Mouse (Mus musculus): ENCODE results near the gene Angptl4.
"Not testable (repeated sequence)": the region's sequence is repeated elsewhere in the genome, so short reads cannot be mapped to it uniquely, and the experiment has no call there.

Angptl4 gene

DNA sequence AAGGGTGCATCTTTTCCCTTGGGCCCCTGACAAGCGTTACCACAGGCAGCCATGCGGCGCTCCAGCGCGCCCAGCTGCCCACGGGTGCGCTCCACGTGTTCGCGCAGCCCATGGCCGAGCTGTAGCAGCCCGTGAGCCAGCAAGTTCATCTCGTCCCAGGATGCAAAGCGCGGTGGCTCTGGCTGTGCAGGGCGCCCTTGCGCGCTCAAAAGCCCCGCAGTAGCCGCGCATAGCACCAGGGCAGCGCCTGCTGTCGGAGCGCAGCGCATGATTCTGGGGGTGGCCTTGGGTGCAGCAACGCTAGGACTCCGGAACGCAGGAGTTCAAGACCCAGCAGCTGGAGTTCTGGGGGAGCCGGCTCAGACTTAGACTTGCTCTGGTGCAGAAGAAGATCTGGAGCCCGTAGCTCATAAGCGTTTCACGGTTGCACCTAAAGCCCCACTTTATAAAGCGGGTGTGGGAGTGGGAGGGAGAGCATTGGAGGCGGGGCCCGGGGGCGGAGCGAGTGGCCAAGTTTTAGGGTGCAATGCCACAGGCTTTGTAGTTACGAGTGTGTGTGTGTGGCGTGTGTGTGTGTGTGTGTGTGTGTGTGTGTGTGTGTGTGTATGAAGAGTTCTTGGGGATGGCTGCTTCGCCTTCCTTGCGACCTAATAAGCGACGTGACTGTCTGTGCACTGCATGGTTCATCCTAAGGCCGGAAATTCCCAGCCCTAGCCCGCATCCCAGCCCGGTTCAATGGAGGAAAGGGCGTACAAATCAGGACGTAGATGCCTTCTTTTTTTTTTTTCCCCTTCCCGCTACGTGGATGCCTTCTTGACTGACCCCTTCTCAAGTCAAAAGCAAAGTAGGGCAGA, at the start of gene Angptl4:
Gene Angptl4, minus strand, starts transcription at position 707 of the 854 bp plus-strand sequence.
- ATAC-seq (ENCODE audit: insufficient number of reproducible peaks, low FRiP score, low TSS enrichment), result no peak

DNA sequence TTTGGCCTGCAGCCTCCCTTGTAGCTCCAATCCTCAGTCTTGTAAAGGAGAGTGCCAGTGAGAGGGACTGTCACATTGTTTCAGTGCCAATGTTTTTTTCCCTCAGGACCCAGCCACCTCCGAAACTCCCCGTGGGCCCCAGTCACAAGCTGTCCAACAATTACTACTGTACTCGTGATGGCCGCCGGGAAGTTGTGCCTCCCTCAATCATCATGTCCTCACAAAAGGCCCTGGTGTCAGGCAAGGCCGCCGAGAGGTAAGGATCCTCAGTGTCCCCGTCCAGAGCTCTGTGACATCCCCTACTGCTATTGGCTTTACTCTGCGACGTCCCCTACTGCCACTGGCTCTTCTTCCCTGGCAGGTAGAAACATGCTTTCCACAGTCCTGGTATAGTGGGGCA, 47.9 kb upstream of the Angptl4 start:
- no peak for ATAC-seq (ENCODE audit: insufficient number of reproducible peaks, low FRiP score, low TSS enrichment)

DNA sequence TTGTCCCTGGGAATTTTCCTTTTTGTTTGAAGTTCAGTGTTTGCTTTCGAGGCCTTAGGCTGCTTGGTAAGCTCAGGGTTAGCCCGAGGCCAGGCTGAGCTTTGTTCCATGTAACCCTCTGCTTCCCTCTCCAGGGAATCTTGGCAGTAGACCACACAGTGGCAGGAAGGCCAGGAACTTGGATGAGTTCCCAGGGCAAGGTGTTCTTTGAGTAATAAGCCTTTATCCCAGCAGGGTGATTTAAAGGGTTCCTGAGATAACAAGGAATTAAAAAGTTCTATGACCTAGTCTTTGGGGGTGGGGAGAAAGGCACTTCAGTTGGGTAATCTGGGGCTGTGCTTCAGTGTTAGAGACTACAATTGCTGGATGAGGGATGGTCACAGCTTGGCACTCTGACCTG, 47.3 kb upstream of the Angptl4 start:
- no peak for ATAC-seq (ENCODE audit: insufficient number of reproducible peaks, low FRiP score, low TSS enrichment)

DNA sequence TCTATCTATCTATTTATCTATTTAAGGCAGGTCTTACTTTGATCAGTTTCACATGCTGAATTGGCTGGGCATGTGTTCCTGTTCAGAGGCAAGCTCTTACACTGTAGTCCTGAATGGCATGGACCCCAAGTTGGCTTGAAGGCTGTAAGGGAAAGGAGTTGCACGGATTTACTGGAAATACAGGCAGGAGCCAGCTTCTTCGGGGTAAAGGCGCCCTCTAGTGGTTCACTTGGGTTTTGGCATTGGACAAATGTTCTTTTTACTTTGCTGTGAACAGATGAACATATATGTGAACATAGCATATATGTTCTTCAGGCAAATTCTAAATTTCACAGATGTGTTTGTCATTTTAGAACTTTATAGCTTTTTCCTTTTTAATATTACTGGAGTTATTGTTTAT, 45.2 kb upstream of the Angptl4 start:
- ATAC-seq (ENCODE audit: insufficient number of reproducible peaks, low FRiP score, low TSS enrichment), result no peak

DNA sequence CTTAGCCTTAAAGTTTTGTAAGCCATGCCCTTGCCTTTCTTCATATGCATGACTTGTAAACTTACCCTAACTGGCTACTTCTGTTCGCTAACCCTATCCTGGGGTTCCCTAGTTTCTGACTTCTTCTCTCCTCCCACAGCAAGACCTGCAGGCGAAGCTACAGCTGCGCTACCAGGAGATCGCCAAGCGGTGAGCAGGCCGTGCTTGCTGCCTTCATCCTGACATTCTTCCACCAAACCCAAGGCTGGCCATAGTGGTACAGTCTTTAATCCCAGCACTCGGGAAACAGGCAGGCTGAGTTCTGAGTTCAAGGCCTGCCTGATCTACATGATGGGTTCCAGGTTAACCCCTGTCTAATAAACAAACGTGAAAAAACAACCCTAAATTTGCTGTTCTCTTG, 43.8 kb upstream of the Angptl4 start:
- no peak for ATAC-seq (ENCODE audit: insufficient number of reproducible peaks, low FRiP score, low TSS enrichment)

DNA sequence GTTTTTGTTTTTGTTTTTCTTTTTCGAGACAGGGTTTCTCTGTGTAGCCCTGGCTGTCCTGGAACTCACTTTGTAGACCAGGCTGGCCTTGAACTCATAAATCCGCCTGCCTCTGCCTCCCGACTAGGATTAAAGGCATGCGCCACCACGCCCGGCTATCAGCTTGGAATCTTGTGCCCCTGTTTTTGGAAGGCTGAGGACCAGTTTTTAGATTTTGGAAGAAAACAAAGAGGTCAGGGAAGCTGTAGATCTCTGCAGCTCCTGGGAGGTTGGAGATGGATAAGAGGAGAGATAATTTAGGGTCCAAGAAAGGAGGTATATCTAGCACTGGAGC, 43.3 kb upstream of the Angptl4 start:
- not testable (repeated sequence) for ATAC-seq (ENCODE audit: insufficient number of reproducible peaks, low FRiP score, low TSS enrichment)

DNA sequence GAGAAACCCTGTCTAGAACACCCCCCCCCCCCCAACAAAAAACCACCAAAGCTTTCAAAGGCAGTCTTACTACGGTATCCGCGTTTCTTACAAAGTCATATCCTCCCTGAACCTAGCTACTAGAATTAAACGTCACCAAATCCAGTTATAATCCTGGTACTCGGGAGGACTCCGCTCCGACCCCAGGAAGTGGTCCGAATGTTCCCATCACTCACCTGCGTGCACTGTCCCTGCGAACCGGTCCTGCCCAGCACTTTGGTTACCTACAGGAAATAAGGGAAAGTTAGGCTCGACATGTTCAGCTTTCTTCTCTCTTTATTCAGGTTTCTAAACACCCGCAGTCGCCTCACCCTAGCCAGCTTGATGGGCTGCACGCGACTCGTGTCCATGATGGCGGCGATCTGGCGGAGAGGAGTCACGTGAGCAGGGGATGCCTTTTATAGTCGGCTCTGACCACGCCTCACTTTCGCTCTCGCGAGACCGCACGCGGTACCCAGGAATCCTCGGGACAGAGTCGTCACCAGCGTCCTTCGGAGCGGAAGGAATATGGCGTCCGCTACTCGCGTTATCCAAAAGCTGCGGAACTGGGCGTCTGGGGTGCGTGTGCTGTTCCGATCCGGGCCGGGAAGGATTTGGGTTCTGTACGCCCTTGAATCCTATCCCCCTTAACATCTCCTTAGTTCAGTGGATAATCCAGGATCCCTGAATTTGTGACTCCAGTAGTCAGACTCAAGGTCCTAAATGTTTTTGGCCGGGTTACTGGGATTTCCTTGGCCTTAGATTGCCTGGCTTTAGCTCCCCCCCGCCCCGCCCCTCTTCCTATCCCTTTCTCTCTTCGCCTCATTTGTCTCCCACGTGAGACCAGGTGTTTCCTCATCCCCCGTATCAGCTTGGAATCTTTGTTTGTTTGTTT, 42.7 kb upstream of the Angptl4 start, which contains the start of the genes Rps28 and Ndufa7:
Gene Rps28, minus strand, starts transcription at position 479 of the 913 bp plus-strand sequence.
Gene Ndufa7, plus strand, starts transcription at position 489 of the 913 bp plus-strand sequence.
- peak; percentile 87 for ATAC-seq (ENCODE audit: insufficient number of reproducible peaks, low FRiP score, low TSS enrichment)

DNA sequence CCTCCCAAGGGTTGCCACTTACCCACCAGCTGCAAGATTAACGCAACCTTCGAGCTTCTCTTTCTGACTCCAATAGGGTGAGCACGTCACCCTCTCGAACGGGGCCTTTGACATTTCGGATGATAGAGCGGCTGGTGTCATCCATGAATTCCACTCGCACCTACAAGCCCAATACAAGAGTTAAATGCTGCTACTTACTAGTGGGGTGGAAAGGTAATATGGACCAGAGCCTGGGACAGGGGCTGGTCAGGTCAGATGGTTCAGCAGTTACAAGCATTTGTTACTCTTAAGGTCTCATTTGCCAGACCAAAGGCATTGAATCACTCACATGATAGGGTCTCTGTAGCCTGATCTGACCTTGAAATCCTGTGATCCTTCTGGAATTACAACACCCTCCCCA, 41.5 kb upstream of the Angptl4 start:
- not testable (repeated sequence) for ATAC-seq (ENCODE audit: insufficient number of reproducible peaks, low FRiP score, low TSS enrichment)

DNA sequence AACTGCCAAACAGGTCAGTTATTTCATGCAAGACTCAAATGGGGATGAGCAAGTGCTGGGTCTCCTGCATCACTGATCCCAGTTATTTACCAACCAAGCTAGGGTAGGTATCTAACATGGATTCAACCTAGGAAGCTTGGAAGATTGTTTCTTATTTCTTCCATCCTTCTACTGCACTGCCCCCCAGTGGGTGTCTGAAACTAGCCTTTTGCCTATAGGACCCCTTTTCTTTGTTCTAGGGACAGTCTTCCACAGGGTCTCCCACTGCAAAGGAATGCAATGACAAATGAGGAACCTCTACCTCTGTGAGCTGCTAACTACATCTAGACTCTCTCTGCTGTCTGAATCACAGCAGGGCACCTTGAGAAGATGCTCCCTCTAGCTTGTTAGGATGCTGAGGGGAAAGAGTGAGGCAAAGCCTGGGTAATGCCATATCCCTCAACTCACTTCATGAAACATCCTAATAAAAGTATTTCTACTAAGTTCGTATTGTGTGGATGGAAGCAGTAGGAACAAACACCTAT, 40.9 kb upstream of the Angptl4 start:
- ATAC-seq (ENCODE audit: insufficient number of reproducible peaks, low FRiP score, low TSS enrichment), result no peak

DNA sequence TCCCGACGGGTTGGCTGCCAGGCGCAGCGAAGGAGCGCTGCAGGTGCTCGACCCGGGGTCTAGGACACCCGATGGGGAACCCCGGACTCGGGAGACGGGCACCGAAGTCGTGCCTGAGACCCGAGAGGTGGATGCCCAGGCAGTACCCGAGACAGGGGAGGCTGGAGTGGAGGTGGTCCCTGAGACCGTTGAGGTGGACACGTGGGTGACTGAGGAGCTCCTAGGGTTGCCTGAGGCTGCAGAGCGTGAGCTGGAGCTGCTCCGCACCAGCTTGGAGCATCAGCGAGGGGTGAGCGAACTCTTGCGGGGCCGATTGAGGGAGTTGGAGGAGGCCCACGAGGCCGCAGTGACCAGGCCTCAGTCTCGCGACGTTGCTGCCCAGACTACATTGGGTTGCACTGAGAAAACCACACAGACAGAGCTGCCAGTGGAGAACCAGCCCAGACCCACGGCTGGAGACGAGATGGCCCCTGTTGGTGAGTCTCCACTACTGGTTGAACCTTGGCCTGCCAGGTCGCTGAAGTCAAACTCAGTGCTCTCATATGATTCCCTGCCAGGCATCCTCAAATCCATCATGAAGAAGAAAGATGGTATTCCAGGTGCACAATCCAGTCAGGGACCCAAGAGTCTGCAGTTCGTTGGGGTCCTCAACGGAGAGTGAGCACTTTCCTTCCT, 36.5 kb upstream of the Angptl4 start:
- ATAC-seq (ENCODE audit: insufficient number of reproducible peaks, low FRiP score, low TSS enrichment), result peak; percentile 10; the same call in 1 of the 2 replicates

DNA sequence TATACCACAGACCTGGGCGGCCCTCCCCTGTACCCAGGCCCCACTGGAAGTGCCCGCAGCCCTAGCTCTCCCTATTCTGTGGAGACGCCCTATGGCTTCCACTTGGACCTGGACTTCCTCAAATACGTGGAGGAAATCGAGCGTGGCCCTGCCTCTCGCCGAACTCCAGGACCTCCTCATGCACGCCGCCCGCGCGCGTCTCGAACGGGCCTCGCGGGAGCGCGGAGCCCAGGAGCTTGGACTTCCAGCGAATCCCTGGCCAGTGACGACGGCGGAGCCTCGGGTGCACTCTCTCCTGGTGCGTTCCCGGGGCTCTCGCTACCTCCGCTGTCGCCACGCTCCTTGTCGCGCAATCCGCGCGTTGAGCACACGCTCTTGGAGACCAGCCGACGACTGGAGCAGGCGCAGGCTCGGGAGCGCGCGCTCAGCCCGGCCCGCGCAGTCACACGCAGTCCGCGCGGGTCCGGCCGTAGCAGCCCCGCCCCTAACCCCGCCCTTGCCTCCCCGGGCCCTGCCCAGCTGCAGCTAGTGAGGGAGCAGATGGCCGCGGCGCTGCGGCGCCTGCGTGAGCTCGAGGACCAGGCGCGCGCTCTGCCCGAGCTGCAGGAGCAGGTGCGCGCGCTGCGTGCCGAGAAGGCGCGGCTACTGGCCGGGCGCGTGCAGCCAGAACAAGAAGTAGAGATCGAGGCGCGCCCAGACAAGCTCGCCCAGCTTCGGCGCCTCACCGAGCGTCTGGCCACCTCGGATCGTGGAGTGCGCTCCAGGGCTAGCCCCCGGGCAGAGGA, 35.7 kb upstream of the Angptl4 start:
- peak; percentile 91 for ATAC-seq (ENCODE audit: insufficient number of reproducible peaks, low FRiP score, low TSS enrichment)

DNA sequence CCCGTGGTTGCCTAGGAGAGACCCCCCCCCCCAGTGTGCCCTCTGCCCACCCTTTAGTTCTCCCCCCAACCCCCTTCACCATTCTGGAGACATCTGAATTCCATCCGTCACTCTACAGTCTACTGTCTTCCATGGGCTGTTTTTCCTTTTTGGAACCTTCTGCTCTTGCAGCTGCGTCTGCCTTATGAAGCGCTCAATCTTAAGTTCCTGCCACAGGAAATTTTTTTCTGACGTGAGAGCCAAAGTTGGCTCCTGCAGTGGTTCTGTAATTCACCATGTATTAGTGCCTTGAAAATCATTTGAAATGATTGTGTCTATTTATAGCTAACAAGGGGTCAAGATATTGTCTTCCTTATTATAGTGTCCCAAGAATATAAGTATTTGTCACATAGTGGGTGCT, 35.0 kb upstream of the Angptl4 start:
- no peak for ATAC-seq (ENCODE audit: insufficient number of reproducible peaks, low FRiP score, low TSS enrichment)

DNA sequence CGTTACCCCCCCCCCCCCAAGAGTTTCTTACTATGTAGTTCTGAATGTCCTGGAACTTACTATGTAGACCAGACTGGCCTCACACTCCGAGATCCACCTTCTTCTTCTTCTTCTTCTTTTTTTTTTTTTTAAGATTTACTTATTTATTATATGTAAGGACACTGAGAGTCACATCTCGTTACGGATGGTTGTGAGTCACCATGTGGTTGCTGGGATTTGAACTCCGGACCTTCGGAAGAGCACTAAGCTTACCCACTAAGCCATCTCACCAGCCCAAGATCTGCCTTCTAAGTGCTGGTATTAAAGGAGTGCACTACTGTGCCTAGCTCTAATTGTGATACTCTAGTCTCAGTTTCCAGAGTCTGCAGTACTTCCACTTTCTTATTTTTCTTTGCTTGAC, 33.8 kb upstream of the Angptl4 start:
- no peak for ATAC-seq (ENCODE audit: insufficient number of reproducible peaks, low FRiP score, low TSS enrichment)

DNA sequence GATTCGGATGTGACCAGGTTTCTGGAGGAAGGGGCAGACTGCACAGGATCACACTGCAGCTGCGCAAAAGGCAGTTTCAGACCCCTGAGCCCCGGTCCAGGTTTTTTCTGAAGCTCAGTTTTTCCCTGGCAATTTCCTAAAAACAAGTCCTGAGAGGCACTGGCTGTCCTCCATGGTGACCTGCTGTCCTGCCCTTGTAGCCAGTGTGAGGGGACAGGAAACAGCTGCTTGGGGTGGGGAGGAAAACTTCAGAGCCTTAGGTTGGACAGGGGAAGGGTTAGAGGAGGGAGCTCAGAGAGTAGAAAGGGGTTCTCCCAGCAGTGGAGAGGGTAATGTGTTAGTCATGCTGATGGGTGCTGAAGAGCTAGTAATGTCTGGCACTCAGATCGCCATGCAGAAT, 31.4 kb upstream of the Angptl4 start:
- ATAC-seq (ENCODE audit: insufficient number of reproducible peaks, low FRiP score, low TSS enrichment), result no peak

DNA sequence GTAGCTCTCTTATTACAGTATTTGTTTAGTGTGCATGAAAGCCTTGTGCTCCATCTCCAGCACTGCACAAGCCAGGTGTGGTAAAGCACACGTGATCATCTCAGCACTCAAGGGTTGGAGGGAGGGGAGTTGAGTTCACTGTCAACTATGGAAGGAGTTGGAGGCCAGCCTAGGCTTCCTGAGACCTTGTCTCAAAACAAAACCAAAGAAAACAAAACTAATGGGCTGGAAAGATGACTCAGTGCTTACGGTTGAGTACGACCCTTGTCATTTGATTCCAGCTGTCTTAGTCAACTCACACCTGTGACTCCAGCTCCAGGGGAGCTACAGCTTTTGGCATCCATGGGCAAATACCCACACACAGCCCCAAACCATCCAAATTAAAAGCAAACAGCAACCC, 30.8 kb upstream of the Angptl4 start:
- ATAC-seq (ENCODE audit: insufficient number of reproducible peaks, low FRiP score, low TSS enrichment), result no peak

DNA sequence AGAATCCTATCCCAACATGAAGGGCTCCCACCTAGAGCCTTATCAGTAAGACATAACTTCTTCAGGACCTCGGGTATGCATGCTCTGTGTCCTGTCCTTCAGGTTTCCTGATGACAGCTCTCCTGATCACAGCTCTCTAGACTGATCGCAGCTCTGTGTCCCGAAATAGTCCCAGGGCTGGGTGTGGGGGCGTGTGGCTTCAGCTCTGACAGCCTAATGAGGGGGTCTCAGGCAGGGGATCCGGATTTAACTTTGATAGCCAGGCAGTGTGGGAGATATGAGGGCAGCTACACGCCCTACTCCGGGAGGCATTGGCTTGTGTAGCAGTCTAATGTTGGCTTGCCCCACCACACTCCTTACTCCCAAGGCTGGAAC, 29.5 kb upstream of the Angptl4 start:
- ATAC-seq (ENCODE audit: insufficient number of reproducible peaks, low FRiP score, low TSS enrichment), result no peak

DNA sequence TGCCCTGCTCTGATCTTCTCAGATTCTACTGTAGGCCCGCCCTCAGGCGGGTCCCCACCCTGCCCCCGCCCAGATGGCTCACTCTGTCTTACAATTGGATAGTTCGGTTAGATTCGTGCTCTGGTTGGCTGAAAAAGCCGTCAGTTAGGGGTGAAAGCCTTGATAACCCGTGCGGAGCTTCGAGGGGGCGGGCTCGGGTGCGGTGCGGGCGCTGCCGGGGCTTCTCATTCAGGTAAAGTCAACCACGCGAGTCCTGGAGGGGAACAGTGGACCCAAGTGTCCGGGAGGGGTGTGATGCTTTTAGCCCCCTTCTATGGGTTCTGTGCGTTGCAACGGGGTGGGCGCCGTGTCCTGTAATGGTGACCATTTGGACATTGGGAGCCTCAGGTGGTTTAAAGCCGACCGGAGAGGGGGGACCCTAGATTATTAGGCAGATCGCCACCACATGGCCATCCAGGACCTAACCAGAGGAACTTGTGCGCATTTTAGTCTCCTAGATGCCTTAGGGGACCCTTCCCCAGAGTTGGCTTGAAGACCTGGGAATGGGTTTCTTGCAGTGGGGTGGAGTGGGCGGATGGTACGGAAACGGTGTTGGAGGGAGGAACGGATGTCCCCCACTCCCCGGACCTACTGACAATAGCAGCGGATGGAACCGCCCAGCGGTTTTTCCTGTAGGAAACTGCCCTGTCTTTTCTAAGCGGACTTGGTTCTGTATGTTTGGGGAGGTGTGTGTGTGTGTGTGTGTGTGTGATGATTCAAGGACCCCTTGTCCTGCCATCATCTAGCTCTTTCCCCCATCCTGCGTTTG, 28.9 kb upstream of the Angptl4 start, which contains the start of gene Kank3:
Gene Kank3, plus strand, starts transcription at position 186 of the 808 bp plus-strand sequence.
- ATAC-seq (ENCODE audit: insufficient number of reproducible peaks, low FRiP score, low TSS enrichment), result peak; percentile 82

DNA sequence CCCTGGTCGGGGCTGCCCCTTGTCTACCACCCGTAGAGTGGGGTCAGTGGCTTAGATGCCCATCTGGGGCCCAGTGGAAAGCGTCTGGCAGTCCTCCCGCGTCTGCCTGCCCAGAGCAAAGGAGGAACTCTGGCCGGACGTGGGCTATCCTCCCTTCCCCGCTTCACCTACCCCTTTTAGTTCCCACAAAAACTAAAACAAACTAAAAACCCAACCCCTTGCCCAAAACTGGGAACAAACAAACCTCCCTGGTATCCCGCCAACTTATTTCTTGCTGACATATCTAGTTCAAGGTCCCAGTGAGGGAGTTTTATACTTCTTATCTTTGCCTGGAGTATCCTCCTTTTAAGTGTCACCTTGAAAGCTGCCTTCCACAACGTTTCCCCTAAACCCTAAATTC, 26.6 kb upstream of the Angptl4 start:
- no peak for ATAC-seq (ENCODE audit: insufficient number of reproducible peaks, low FRiP score, low TSS enrichment)
